Mouse (Mus musculus): Measurements from ENCODE around the gene Hist1h1a.

DNA sequence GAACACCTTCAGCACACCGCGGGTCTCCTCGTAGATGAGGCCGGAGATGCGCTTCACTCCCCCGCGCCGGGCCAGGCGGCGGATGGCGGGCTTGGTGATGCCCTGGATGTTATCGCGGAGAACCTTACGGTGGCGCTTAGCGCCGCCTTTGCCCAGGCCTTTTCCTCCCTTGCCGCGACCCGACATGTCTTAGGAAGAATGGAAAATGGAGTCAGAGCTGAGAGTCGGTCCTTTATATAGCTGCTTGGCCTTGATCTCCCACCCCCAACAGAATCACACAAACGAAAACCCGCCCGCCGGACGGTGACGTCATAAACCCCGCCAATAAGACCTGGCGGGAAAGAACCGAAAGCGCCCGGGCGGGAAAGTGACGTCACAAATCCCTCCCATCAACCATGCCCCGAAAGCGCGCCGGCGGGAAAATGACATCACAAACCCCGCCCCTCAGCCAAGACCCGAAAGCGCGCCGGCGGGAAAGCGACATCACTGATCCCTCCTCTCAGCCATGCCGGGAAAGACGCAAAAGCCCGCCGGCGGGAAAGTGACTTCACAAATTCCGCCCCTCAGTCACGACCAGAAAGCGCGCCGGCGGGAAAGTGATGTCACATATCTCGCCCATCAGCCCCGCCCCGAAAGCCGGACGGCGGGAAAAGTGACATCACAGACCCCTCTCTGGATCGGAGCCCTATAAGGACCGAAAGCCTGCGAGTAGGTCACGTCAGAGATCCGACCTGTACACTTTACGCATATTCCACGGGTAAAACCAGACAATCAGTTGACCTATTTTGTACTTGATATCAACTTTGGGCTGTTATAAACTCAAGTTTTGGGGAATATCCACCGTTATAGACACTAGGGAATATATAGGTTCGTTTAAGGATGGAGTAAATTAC, 2.2 kb upstream of the Hist1h1a start, which contains the start of gene Hist1h4a:
- TF ChIP-seq CTCF (IDR thresholded peaks at IDR 0.05; ENCODE audit: control insufficient read depth, insufficient read depth, insufficient replicate concordance, low read depth, low read length) (no peak), POLR2A (IDR thresholded peaks at IDR 0.05; ENCODE audit: control insufficient read depth, low read depth, low read length) (peak; percentile 51; the same call in 1 of the 2 replicates)

Data from testis, adult 2 months (tissue).